Mouse (Mus musculus): Measurements from ENCODE around the gene Hdac8. TPM values are rescaled to one million over a fixed set of nuclear protein-coding genes. Genes with fewer than 3 reads are reported as not detected.

The Hdac8 gene
- polyA plus RNA-seq, 1 experiment from 2014 or later, result 2.6 TPM

DNA sequence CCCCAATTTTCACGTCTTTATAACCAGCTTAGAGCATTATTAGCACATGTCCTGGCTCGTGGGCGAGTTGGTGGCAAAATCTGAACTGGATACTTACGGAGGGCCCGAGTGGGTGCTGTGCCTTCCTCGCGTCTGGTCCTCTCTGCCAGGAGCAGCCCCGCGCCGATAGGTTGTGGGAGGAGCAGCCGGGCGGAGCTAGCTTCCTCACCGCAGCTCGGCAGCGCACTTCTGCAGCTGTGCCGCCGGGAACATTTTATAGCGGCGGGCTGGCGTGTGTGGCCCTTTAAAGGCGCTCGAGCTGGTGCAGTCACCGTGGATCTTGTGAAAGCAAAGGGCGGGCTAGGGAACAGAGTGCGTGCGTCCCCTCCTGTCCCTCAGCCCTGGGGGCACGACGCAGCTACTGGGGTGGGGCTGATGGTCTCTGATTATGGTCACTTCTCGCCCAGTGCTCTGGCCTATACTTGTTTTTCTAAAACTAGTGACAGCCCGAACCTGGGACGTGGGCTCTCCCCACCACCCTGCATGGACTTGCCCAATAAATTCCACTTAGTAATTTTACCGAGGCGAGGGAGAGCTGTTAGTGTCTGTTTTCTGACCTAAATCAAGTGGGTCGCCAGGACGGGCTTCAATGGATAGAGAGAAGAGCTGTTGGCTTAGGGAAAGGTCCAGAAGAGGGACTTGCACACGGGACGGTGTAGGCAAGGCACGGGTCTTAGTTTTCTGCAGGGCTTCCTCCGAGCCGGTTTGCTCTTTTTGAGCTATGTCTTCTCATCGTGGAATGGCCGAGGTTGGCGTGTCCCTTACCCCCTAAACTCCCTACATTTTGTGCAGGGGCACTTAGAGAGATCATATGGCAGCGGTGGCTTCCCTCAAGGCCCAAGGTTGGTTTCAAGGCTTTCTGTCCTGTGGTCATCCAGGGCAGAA, 253.0 kb downstream of the Hdac8 start, which contains the start of gene Cited1:
Gene Cited1 (minus strand): TSS at position 245 of the 924 bp plus-strand sequence.
- Histone ChIP-seq H3K27me3 (ENCODE audit: control insufficient read depth, insufficient read depth, low read length) (peaks cover 30% of the 10 kb centered on the region), H3K36me3 (ENCODE audit: control insufficient read depth, insufficient read depth, low read length) (no peaks in the 10 kb centered on the region), H3K4me3 (ENCODE audit: low read depth, low read length) (peak within 1 kb of the TSS; percentile 42), H3K27ac (ENCODE audit: low read depth, low read length) (no peak within 1 kb of the TSS), H3K9ac (ENCODE audit: low read length) (peak within 1 kb of the TSS; percentile 55), H3K4me2 (ENCODE audit: low read depth, low read length, severe bottlenecking) (peak within 1 kb of the TSS; percentile 60), H3K4me1 (replicated peaks; ENCODE audit: control insufficient read depth, insufficient read depth, low read length) (no peaks in the 10 kb centered on the region), H3K9me3 (ENCODE audit: control insufficient read depth, low read length) (no peaks in the 10 kb centered on the region)
- ATAC-seq (replicated peaks; ENCODE audit: low FRiP score) (peak; percentile 92), DNase-seq (ENCODE audit: low spot score) (peak; percentile 87)
- 21% methylated on average over 44 of the region's 44 CpGs for WGBS

GRCm38 (mm10) chrX:102251221-102251936, 253.8 kb downstream of the Hdac8 start:
- 24% methylated on average over 44 of the region's 80 CpGs for WGBS
- peak; percentile 73 for DNase-seq (ENCODE audit: low spot score)
- H3K27ac ChIP-seq (ENCODE audit: low read depth, low read length), result no peak overlapping the region

DNA sequence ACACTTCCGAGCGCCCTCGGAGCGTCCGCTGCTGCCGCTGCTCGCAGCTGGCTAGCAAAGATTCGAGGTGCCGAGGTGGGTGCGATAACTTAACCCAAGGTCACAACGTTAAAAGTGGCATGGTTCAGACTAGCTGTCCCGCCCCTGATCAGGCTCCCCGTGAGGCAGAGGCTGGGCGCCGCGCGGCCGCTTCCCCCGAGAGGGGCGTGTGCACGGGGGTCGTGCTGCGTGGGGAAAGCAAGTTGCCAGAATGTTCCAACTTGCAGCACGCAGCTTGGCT, 254.3 kb downstream of the Hdac8 start:
- H3K4me1 ChIP-seq (replicated peaks; ENCODE audit: control insufficient read depth, insufficient read depth, low read length), result no peaks in the 10 kb centered on the region
- peak overlapping the region; percentile 12; the same call in 1 of the 2 replicates for H3K9ac ChIP-seq (ENCODE audit: low read length)
- peak overlapping the region; percentile 42 for H3K4me3 ChIP-seq (ENCODE audit: low read depth, low read length)
- no peaks in the 10 kb centered on the region for H3K9me3 ChIP-seq (ENCODE audit: control insufficient read depth, low read length)
- DNase-seq (ENCODE audit: low spot score), result no peak
- peaks cover 30% of the 10 kb centered on the region for H3K27me3 ChIP-seq (ENCODE audit: control insufficient read depth, insufficient read depth, low read length)
- peak overlapping the region; percentile 60 for H3K4me2 ChIP-seq (ENCODE audit: low read depth, low read length, severe bottlenecking)
- WGBS, result 22% methylated on average over 23 of the region's 24 CpGs
- ATAC-seq (replicated peaks; ENCODE audit: low FRiP score), result no peak
- no peaks in the 10 kb centered on the region for H3K36me3 ChIP-seq (ENCODE audit: control insufficient read depth, insufficient read depth, low read length)
- H3K27ac ChIP-seq (ENCODE audit: low read depth, low read length), result no peak overlapping the region

More at GRCm38 (mm10) chrX:102251221-102251936, 253.8 kb downstream of the Hdac8 start:
- H3K9me3 ChIP-seq (ENCODE audit: control insufficient read depth, low read length), result no peaks in the 10 kb centered on the region
- H3K4me3 ChIP-seq (ENCODE audit: low read depth, low read length), result peak overlapping the region; percentile 42
- peaks cover 30% of the 10 kb centered on the region for H3K27me3 ChIP-seq (ENCODE audit: control insufficient read depth, insufficient read depth, low read length)
- no peaks in the 10 kb centered on the region for H3K36me3 ChIP-seq (ENCODE audit: control insufficient read depth, insufficient read depth, low read length)
- peak overlapping the region; percentile 60 for H3K4me2 ChIP-seq (ENCODE audit: low read depth, low read length, severe bottlenecking)
- no peaks in the 10 kb centered on the region for H3K4me1 ChIP-seq (replicated peaks; ENCODE audit: control insufficient read depth, insufficient read depth, low read length)
- ATAC-seq (replicated peaks; ENCODE audit: low FRiP score), result peak; percentile 64
- peak overlapping the region; percentile 55 for H3K9ac ChIP-seq (ENCODE audit: low read length)

GRCm38 (mm10) chrX:102250150-102250890, 254.8 kb downstream of the Hdac8 start:
- H3K9ac ChIP-seq (ENCODE audit: low read length), result no peak overlapping the region
- H3K4me2 ChIP-seq (ENCODE audit: low read depth, low read length, severe bottlenecking), result peak overlapping the region; percentile 60
- WGBS, result 21% methylated on average over 56 of the region's 68 CpGs
- ATAC-seq (replicated peaks; ENCODE audit: low FRiP score) (no peak), DNase-seq (ENCODE audit: low spot score) (peak; percentile 69)
- H3K27me3 ChIP-seq (ENCODE audit: control insufficient read depth, insufficient read depth, low read length), result peaks cover 30% of the 10 kb centered on the region
- no peak overlapping the region for H3K27ac ChIP-seq (ENCODE audit: low read depth, low read length)
- no peaks in the 10 kb centered on the region for H3K4me1 ChIP-seq (replicated peaks; ENCODE audit: control insufficient read depth, insufficient read depth, low read length)
- H3K36me3 ChIP-seq (ENCODE audit: control insufficient read depth, insufficient read depth, low read length), result no peaks in the 10 kb centered on the region
- peak overlapping the region; percentile 42 for H3K4me3 ChIP-seq (ENCODE audit: low read depth, low read length)
- H3K9me3 ChIP-seq (ENCODE audit: control insufficient read depth, low read length), result no peaks in the 10 kb centered on the region

DNA sequence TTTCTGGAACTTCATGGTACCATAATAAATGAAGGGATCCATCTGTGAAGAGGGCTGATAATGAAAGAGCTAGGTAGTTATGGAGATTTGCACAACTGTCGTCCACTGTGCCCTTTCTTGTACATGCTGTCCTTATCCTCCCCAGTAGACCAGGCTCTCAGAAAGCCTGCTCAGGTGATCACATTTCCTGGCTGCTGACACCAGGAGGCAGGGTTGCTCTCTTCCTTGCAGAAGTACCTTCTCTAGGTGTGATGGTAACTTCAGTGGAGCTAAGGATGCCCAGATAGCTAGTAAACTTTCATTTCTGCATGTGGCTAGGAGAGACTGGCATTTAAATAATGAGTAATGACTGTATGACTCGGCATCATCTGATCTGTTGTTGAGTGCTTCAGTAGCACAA, 260.8 kb downstream of the Hdac8 start:
- Histone ChIP-seq H3K27ac (ENCODE audit: low read depth, low read length) (no peak overlapping the region), H3K27me3 (ENCODE audit: control insufficient read depth, insufficient read depth, low read length) (peaks cover 10% of the 10 kb centered on the region), H3K9me3 (ENCODE audit: control insufficient read depth, low read length) (no peaks in the 10 kb centered on the region), H3K4me1 (replicated peaks; ENCODE audit: control insufficient read depth, insufficient read depth, low read length) (no peaks in the 10 kb centered on the region), H3K36me3 (ENCODE audit: control insufficient read depth, insufficient read depth, low read length) (no peaks in the 10 kb centered on the region), H3K9ac (ENCODE audit: low read length) (no peak overlapping the region), H3K4me3 (ENCODE audit: low read depth, low read length) (no peak overlapping the region), H3K4me2 (ENCODE audit: low read depth, low read length, severe bottlenecking) (no peak overlapping the region)
- WGBS, result 63% methylated on average over 2 of the region's 2 CpGs
- DNase-seq (ENCODE audit: low spot score) (no peak), ATAC-seq (replicated peaks; ENCODE audit: low FRiP score) (no peak)

Small RNA genes lying within 50 kb of the gene (microRNA-seq; reads per million reads assigned to microRNA genes)
- gene Gm26318 (ENCODE audit: insufficient number of aligned reads), result not detected

Other genes with a start within 250 kb of the Hdac8 start
- gene Phka1, start 138.9 kb upstream of the Hdac8 start, polyA plus RNA-seq (2014; fragmentation: Nextera tagmentation; extraction: Ambion mirVana), result 7.5 and 8.0 TPM in 2 replicates
- not detected in 2 replicates for gene Gm3880, start 181.6 kb upstream of the Hdac8 start, polyA plus RNA-seq (2014; fragmentation: Nextera tagmentation; extraction: Ambion mirVana)
- gene Gm9112, start 202.3 kb upstream of the Hdac8 start, polyA plus RNA-seq (2014; fragmentation: Nextera tagmentation; extraction: Ambion mirVana), result not detected in 2 replicates
- gene Dmrtc1b, start 202.5 kb upstream of the Hdac8 start, polyA plus RNA-seq (2014; fragmentation: Nextera tagmentation; extraction: Ambion mirVana), result not detected in 2 replicates

All from forebrain, embryonic 11.5 days (tissue).